Mouse (Mus musculus): Measurements from ENCODE around the gene Gm20422. TPM values are rescaled to one million over a fixed set of nuclear protein-coding genes. Genes with fewer than 3 reads are reported as not detected.
"Not testable (repeated sequence)": the region's sequence is repeated elsewhere in the genome, so short reads cannot be mapped to it uniquely, and the experiment has no call there.

The Gm20422 gene
- total RNA-seq, 2 experiments from 2014 or later, result 1.3 TPM; not detected in 1

- peak; percentile 91 to 92 for DNase-seq
- intact Hi-C loops (cut with DNase I), result loop anchor here (2.0 kb wide), 1 partner anchor 92 kb away; the partner anchor contains the start of gene Zfp868
Measured at GRCm38 (mm10) chr8:69716403-69717231, 58.1 kb downstream of the Gm20422 start.

GRCm38 (mm10) chr8:69715366-69715765 lies 59.3 kb downstream of the Gm20422 start:
- intact Hi-C loops (cut with DNase I), result loop anchor here (2.0 kb wide), 1 partner anchor 61 kb away; the partner anchor contains the start of gene Zfp964
- DNase-seq, result no peak

DNA sequence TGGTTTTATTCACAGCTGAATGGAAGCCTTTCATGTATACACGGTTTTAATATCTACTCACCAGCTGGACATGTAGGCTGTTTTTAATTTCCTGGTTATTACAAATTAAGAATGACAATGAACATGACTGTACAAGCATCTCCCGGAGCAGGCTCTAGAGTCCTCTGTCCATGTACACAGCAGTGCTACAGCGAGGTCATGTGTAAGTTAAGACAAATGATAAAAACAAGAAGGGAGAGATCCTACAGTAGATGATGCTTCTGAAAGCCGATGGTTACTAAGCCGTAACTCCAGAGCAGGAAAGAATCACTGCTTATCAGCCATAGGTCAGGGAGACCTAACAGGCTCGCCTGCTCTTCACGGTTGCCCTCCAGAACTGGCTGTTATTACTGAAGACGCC lies 61.2 kb downstream of the Gm20422 start:
- intact Hi-C loops (cut with DNase I), result no loop called here

GRCm38 (mm10) chr8:69710624-69711023 lies 64.1 kb downstream of the Gm20422 start, which contains the start of gene Zfp869:
TSS of gene Zfp869 (minus strand) at chr8:69710724.
- DNase-seq; intact Hi-C loops (cut with DNase I): not testable (repeated sequence)

More for the DNA sequence above, 61.2 kb downstream of the Gm20422 start:
- DNase-seq, result no peak

- no peak for DNase-seq
- intact Hi-C loops (cut with DNase I), result no loop called here
Measured at GRCm38 (mm10) chr8:69701810-69702209, 72.9 kb downstream of the Gm20422 start.

Other genes with a start within 250 kb of the Gm20422 start
- gene Zfp868, start 149.3 kb downstream of the Gm20422 start, total RNA-seq (2021), result 1 to 10 TPM; 7.7 to 9.1 TPM
- 1 to 10 TPM; 1.0 to 1.9 TPM for gene Zfp964, start 120.4 kb downstream of the Gm20422 start, total RNA-seq (2021)
- gene Zfp869, start 64.2 kb downstream of the Gm20422 start, total RNA-seq (2021), result 10 to 100 TPM; 13.6 to 16.1 TPM
- gene Zfp963, start 24.9 kb downstream of the Gm20422 start, total RNA-seq (2021), result 1 to 10 TPM; 2.0 to 2.2 TPM
- 10 to 100 TPM; 14.1 to 14.4 TPM for gene Atp13a1, start 16.3 kb upstream of the Gm20422 start, total RNA-seq (2021)
- 10 to 100 TPM; 14.4 to 16.2 TPM for gene Zfp866, start 16.3 kb upstream of the Gm20422 start, total RNA-seq (2021)
- gene Gmip, start 33.8 kb upstream of the Gm20422 start, total RNA-seq (2021), result 1 to 10 TPM; 5.4 to 5.6 TPM
- gene Lpar2, start 47.5 kb upstream of the Gm20422 start, total RNA-seq (2021), result under 1 TPM; 0.16 to 0.42 TPM
- not detected for gene Pbx4, start 57.6 kb upstream of the Gm20422 start, total RNA-seq (2021)
- gene Cilp2, start 112.8 kb upstream of the Gm20422 start, total RNA-seq (2021), result 1 to 10 TPM; 1.7 to 2.4 TPM
- not detected for gene Tssk6, start 127.3 kb upstream of the Gm20422 start, total RNA-seq (2021)
- gene Ndufa13, start 127.7 kb upstream of the Gm20422 start, total RNA-seq (2021), result 100 to 1,000 TPM; 451 to 482 TPM
- gene Yjefn3, start 127.8 kb upstream of the Gm20422 start, total RNA-seq (2021), result 10 to 100 TPM in 1 of 2 experiments, 1 to 10 TPM in 1; 9.1 to 12.1 TPM
- 10 to 100 TPM; 31.6 to 36.5 TPM for gene Gatad2a, start 221.5 kb upstream of the Gm20422 start, total RNA-seq (2021)

Measured in heart, postnatal 36 days (tissue).